Mouse (Mus musculus): Measurements from ENCODE around the gene Shisal2a. TPM values are rescaled to one million over a fixed set of nuclear protein-coding genes. Genes with fewer than 3 reads are reported as not detected.

Gene Shisal2a
- polyA plus RNA-seq (2014; fragmentation: Nextera tagmentation; extraction: Ambion mirVana), result 2.0 and 2.8 TPM in 2 replicates

- peak within 1 kb of the TSS; percentile 41 for H3K4me3 ChIP-seq (ENCODE audit: low read depth, low read length)
- H3K27ac ChIP-seq (ENCODE audit: low read length), result no peak within 1 kb of the TSS
- H3K9ac ChIP-seq (replicated peaks; ENCODE audit: low read depth, low read length), result peak within 1 kb of the TSS; percentile 50; the same call in 1 of the 2 replicates
- ATAC-seq (ENCODE audit: insufficient number of reproducible peaks, insufficient read depth, low FRiP score, low read depth), result 0 out of 2 replicates have a peak, but pooled peaks have one; percentile 34
- no peaks in the 10 kb centered on the region for H3K9me3 ChIP-seq (ENCODE audit: control insufficient read depth, low read depth, low read length)
- H3K4me1 ChIP-seq (ENCODE audit: control insufficient read depth, insufficient read depth, low read length), result peaks cover 5% of the 10 kb centered on the region
- 2% methylated on average over 54 of the region's 55 CpGs for WGBS
- H3K4me2 ChIP-seq (replicated peaks; ENCODE audit: low read depth, low read length), result peak within 1 kb of the TSS; percentile 83
- no peaks in the 10 kb centered on the region for H3K27me3 ChIP-seq (ENCODE audit: control insufficient read depth, insufficient read depth, low read length)
- no peaks in the 10 kb centered on the region for H3K36me3 ChIP-seq (ENCODE audit: control insufficient read depth, insufficient read depth, low read length)
Measured at GRCm38 (mm10) chr4:108383183-108383714, at the start of gene Shisal2a. Shisal2a (minus strand) TSS chr4:108383349.

- ATAC-seq (ENCODE audit: insufficient number of reproducible peaks, insufficient read depth, low FRiP score, low read depth), result no peak
- 38% methylated on average over 2 of the region's 2 CpGs for WGBS
- Histone ChIP-seq H3K4me3 (ENCODE audit: low read depth, low read length) (no peak overlapping the region), H3K36me3 (ENCODE audit: control insufficient read depth, insufficient read depth, low read length) (no peaks in the 10 kb centered on the region), H3K9me3 (ENCODE audit: control insufficient read depth, low read depth, low read length) (no peaks in the 10 kb centered on the region), H3K4me2 (replicated peaks; ENCODE audit: low read depth, low read length) (no peak overlapping the region), H3K4me1 (ENCODE audit: control insufficient read depth, insufficient read depth, low read length) (peaks cover 27% of the 10 kb centered on the region; the same call in 1 of the 2 replicates), H3K27me3 (ENCODE audit: control insufficient read depth, insufficient read depth, low read length) (no peaks in the 10 kb centered on the region), H3K27ac (ENCODE audit: low read length) (no peak overlapping the region), H3K9ac (replicated peaks; ENCODE audit: low read depth, low read length) (no peak overlapping the region)
Measured at GRCm38 (mm10) chr4:108431561-108431936, 48.4 kb upstream of the Shisal2a start.

DNA sequence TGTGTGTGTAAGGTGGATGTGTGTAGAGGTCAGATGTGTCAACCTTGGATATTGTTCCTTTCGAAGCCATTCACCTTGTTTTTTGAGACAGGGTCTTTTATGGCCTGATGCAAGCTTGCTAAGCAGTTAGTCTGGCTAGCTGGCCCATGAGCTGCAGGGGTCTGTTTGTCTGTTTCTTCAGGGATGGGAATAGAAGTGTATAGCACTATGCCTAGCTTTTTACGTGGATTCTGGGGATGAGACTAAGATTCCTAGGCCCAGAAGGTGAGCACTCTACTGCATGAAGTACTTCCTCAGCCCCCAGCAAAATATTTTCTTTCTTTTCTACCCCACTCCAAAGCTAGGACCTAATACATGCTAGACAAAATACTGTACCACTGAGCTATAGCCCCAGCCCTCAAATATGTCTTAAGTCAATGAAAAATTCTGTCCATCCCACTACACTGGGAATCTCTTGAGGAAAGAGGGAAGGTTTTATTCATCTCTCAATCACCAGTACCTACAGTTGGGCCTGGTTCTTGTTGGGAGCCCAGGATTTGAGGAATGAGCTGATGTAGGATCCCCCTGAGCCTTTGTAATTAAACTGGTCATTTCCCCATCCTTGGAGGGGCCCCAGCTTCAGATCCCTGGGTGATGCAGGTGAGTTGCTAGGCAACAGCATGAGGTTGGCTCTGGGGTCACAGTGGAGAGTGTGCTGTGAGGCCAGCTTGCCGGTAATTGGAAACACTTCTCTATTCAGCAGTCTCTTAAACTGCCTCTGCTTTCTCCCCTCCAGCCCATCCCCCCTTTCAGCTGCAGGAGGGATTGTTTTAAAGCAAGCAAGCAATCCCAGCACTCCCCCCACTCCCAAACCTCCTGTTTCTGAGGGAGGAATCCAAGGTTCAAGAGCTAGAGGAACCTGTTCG is 47.8 kb upstream of the Shisal2a start:
- no peaks in the 10 kb centered on the region for H3K27me3 ChIP-seq (ENCODE audit: control insufficient read depth, insufficient read depth, low read length)
- H3K4me3 ChIP-seq (ENCODE audit: low read depth, low read length), result no peak overlapping the region
- no peaks in the 10 kb centered on the region for H3K36me3 ChIP-seq (ENCODE audit: control insufficient read depth, insufficient read depth, low read length)
- H3K27ac ChIP-seq (ENCODE audit: low read length), result no peak overlapping the region
- H3K4me2 ChIP-seq (replicated peaks; ENCODE audit: low read depth, low read length), result no peak overlapping the region
- H3K4me1 ChIP-seq (ENCODE audit: control insufficient read depth, insufficient read depth, low read length), result peaks cover 27% of the 10 kb centered on the region; the same call in 1 of the 2 replicates
- 54% methylated on average over 4 of the region's 4 CpGs for WGBS
- no peak for ATAC-seq (ENCODE audit: insufficient number of reproducible peaks, insufficient read depth, low FRiP score, low read depth)
- no peak overlapping the region for H3K9ac ChIP-seq (replicated peaks; ENCODE audit: low read depth, low read length)
- H3K9me3 ChIP-seq (ENCODE audit: control insufficient read depth, low read depth, low read length), result no peaks in the 10 kb centered on the region

DNA sequence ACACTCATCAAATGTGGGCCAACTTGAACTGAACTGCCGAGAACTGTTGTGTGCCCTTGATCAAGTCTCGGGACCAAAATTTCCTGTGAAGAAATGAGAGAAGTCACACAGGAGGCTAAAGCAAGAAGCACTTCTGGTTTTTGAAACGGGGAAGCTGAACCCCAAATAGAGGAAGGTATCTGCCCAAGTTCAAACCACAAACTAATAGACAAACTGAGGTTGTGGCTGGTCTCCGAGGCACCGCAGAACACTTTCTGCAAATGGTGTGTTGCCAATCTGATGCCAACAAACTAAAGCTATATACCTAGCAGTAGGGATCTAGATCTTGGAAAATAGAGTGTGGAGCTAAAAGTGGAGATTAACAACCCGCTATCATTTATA is 45.2 kb upstream of the Shisal2a start:
- Histone ChIP-seq H3K27ac (ENCODE audit: low read length) (0 out of 2 replicates have a peak overlapping the region, but pooled peaks have one; percentile 12), H3K27me3 (ENCODE audit: control insufficient read depth, insufficient read depth, low read length) (no peaks in the 10 kb centered on the region), H3K4me3 (ENCODE audit: low read depth, low read length) (no peak overlapping the region), H3K4me1 (ENCODE audit: control insufficient read depth, insufficient read depth, low read length) (peaks cover 23% of the 10 kb centered on the region; the same call in 1 of the 2 replicates), H3K9ac (replicated peaks; ENCODE audit: low read depth, low read length) (no peak overlapping the region), H3K4me2 (replicated peaks; ENCODE audit: low read depth, low read length) (no peak overlapping the region), H3K9me3 (ENCODE audit: control insufficient read depth, low read depth, low read length) (no peaks in the 10 kb centered on the region), H3K36me3 (ENCODE audit: control insufficient read depth, insufficient read depth, low read length) (no peaks in the 10 kb centered on the region)
- 72% methylated on average over 6 of the region's 6 CpGs for WGBS
- ATAC-seq (ENCODE audit: insufficient number of reproducible peaks, insufficient read depth, low FRiP score, low read depth), result no peak

DNA sequence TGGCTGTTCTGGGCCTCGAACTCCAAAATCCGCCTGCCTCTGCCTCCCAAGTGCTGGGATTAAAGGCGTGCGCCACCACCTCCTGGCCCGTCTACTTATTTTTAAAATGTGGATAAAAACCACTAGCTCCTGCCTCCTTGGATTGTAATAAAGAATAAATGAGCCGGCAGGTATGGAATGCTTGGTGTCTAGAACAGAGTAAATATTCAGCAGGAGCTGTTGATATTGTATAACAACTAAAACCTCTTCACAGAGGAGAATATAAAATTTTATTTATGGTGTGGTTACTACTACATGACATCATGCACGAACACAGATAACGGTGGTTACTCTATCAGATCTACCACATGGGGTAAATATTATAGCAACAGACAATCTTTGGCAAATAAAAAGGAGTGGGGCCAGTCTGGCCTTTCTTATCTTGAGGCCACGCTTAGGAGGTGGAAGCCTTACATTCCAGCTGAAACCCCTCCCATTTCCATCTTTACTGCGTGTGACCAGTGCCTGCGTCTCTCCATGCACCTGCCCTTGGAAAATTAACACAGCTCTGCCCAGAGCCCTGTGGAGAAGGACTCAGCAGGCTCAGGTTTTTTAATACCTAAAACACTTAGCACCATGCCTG is 44.7 kb upstream of the Shisal2a start:
- H3K4me2 ChIP-seq (replicated peaks; ENCODE audit: low read depth, low read length), result no peak overlapping the region
- H3K4me3 ChIP-seq (ENCODE audit: low read depth, low read length), result no peak overlapping the region
- peaks cover 19% of the 10 kb centered on the region; the same call in 1 of the 2 replicates for H3K4me1 ChIP-seq (ENCODE audit: control insufficient read depth, insufficient read depth, low read length)
- no peak overlapping the region for H3K9ac ChIP-seq (replicated peaks; ENCODE audit: low read depth, low read length)
- H3K36me3 ChIP-seq (ENCODE audit: control insufficient read depth, insufficient read depth, low read length), result no peaks in the 10 kb centered on the region
- no peaks in the 10 kb centered on the region for H3K9me3 ChIP-seq (ENCODE audit: control insufficient read depth, low read depth, low read length)
- no peaks in the 10 kb centered on the region for H3K27me3 ChIP-seq (ENCODE audit: control insufficient read depth, insufficient read depth, low read length)
- WGBS, result 42% methylated on average over 11 of the region's 11 CpGs
- peak; percentile 87 for ATAC-seq (ENCODE audit: insufficient number of reproducible peaks, insufficient read depth, low FRiP score, low read depth)
- H3K27ac ChIP-seq (ENCODE audit: low read length), result 0 out of 2 replicates have a peak overlapping the region, but pooled peaks have one; percentile 12

GRCm38 (mm10) chr4:108424587-108424986 is 41.4 kb upstream of the Shisal2a start:
- ATAC-seq (ENCODE audit: insufficient number of reproducible peaks, insufficient read depth, low FRiP score, low read depth), result no peak
- Histone ChIP-seq H3K27me3 (ENCODE audit: control insufficient read depth, insufficient read depth, low read length) (no peaks in the 10 kb centered on the region), H3K36me3 (ENCODE audit: control insufficient read depth, insufficient read depth, low read length) (no peaks in the 10 kb centered on the region), H3K9me3 (ENCODE audit: control insufficient read depth, low read depth, low read length) (no peaks in the 10 kb centered on the region), H3K4me2 (replicated peaks; ENCODE audit: low read depth, low read length) (no peak overlapping the region), H3K9ac (replicated peaks; ENCODE audit: low read depth, low read length) (no peak overlapping the region), H3K4me3 (ENCODE audit: low read depth, low read length) (no peak overlapping the region), H3K4me1 (ENCODE audit: control insufficient read depth, insufficient read depth, low read length) (no peaks in the 10 kb centered on the region), H3K27ac (ENCODE audit: low read length) (no peak overlapping the region)
- 54% methylated on average over 2 of the region's 2 CpGs for WGBS

GRCm38 (mm10) chr4:108407621-108408020 is 24.5 kb upstream of the Shisal2a start:
- Histone ChIP-seq H3K9me3 (ENCODE audit: control insufficient read depth, low read depth, low read length) (no peaks in the 10 kb centered on the region), H3K27me3 (ENCODE audit: control insufficient read depth, insufficient read depth, low read length) (no peaks in the 10 kb centered on the region), H3K4me3 (ENCODE audit: low read depth, low read length) (no peak overlapping the region), H3K4me2 (replicated peaks; ENCODE audit: low read depth, low read length) (no peak overlapping the region), H3K9ac (replicated peaks; ENCODE audit: low read depth, low read length) (no peak overlapping the region), H3K27ac (ENCODE audit: low read length) (no peak overlapping the region), H3K4me1 (ENCODE audit: control insufficient read depth, insufficient read depth, low read length) (peaks cover 16% of the 10 kb centered on the region; the same call in 1 of the 2 replicates), H3K36me3 (ENCODE audit: control insufficient read depth, insufficient read depth, low read length) (no peaks in the 10 kb centered on the region)
- 48% methylated on average over 8 of the region's 8 CpGs for WGBS
- ATAC-seq (ENCODE audit: insufficient number of reproducible peaks, insufficient read depth, low FRiP score, low read depth), result no peak

- no peak for ATAC-seq (ENCODE audit: insufficient number of reproducible peaks, insufficient read depth, low FRiP score, low read depth)
Measured at GRCm38 (mm10) chr4:108406861-108407401, 23.8 kb upstream of the Shisal2a start, which contains the start of gene Gpx7. Gpx7 (minus strand) TSS chr4:108406961.

More at GRCm38 (mm10) chr4:108406861-108407401, 23.8 kb upstream of the Shisal2a start, which contains the start of gene Gpx7:
- peak within 1 kb of the TSS; percentile 70; the same call in 1 of the 2 replicates for H3K27ac ChIP-seq (ENCODE audit: low read length)
- 19% methylated on average over 15 of the region's 15 CpGs for WGBS
- peak within 1 kb of the TSS; percentile 74 for H3K9ac ChIP-seq (replicated peaks; ENCODE audit: low read depth, low read length)
- H3K36me3 ChIP-seq (ENCODE audit: control insufficient read depth, insufficient read depth, low read length), result no peaks in the 10 kb centered on the region
- H3K4me3 ChIP-seq (ENCODE audit: low read depth, low read length), result peak within 1 kb of the TSS; percentile 41
- peak within 1 kb of the TSS; percentile 72 for H3K4me2 ChIP-seq (replicated peaks; ENCODE audit: low read depth, low read length)
- H3K4me1 ChIP-seq (ENCODE audit: control insufficient read depth, insufficient read depth, low read length), result peaks cover 16% of the 10 kb centered on the region; the same call in 1 of the 2 replicates
- H3K27me3 ChIP-seq (ENCODE audit: control insufficient read depth, insufficient read depth, low read length), result no peaks in the 10 kb centered on the region
- no peaks in the 10 kb centered on the region for H3K9me3 ChIP-seq (ENCODE audit: control insufficient read depth, low read depth, low read length)

Measured in stomach, embryonic 14.5 days (tissue).